Mouse (Mus musculus): ENCODE results near the gene 4930469K13Rik.

The 4930469K13Rik gene

DNA sequence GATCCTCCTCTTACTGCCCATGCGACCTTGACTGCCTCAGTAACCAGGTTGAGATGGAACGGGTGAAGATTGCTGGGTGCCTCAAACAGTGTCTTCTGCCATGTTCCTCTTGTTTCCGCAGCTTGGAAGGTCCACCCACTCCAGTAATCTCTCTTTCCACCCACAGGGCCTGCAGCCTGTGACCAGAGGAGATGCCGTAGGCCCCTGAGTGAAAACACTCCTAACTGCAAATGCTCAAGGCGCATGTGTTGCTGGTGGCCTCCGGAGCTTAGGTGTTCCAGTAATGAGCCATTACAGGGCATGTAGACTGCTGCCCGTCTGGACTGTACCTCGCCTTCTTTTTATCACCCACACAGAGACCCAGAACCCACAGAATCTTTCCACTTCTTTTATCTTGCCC lies 160.7 kb downstream of the 4930469K13Rik start:
- DNase-seq: no peak

DNA sequence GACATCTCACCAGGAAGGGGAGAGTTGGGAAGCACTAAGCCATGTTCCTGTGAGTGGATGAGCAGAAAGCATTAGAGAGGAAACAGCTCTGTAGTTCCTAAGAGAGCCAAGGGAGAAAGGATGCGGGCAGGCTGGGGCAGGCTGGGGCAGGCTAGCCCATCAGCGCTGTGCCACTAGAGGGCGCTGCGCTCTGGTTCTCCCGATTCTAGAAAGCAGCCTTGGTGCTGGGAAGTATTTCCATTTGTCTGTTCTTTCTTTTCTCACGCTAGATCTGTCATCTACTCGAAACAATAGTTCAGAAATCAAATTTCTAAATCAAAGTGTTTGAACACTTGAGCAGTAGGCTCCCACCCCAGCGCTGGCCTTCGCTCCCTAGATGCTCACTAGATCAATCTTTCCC lies 164.1 kb downstream of the 4930469K13Rik start:
- DNase-seq: no peak

DNA sequence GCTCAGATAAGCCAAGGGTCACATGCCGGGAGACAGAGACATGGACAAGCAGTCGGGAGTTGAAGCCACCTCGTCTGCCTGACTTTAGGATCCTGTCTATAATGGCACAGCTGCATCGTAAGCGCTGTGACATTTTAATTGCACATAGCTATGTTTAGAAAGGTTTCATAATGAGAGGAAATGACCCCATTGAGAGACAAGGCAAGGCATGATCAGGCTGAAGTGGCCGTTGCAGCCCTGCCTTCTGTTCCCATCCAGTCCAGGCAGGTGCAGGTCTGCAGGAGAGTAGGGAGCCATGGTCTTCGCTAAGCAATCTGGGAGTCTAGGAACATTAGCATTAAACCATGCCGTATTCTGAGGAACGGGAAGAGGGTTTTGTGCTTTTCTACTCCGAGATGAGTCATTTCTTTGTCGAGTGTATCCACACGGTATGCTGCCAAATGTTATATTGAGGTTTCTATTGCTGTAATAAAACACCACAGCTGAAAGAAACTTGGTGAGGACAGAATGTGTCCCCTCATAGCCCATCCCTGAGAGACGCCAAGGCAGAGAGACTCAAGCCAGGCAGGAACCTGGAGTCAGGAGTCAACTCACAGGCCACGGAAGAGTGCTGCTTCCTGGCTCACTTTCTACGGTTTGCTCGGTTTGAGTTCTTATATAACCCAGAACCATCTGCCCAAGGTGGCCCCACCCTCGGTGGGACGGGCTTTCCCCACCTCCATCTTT lies 165.8 kb downstream of the 4930469K13Rik start:
- peak; percentile 19 for DNase-seq

DNA sequence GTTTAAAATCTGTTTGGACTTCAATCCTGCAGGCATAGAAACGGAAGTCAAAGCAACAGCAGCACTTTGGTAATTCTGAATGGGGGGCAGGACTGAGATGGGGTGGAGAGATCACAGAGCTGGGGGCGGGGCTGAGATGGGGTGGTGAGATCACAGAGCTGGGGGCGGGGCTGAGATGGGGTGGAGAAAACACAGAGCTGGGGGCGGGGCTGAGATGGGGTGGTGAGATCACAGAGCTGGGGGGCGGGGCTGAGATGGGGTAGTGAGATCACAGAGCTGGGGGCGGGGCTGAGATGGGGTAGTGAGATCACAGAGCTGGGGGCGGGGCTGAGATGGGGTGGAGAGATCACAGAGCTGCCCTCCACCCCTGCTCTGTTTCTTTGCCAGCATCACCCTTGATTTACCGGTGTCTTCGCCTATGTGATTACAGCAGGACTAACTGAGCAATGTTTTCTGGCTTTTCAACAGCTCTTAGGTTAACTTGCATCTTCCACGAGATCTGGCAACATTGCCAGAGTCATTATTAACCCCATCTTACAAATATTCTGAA lies 166.4 kb downstream of the 4930469K13Rik start:
- DNase-seq: no peak

DNA sequence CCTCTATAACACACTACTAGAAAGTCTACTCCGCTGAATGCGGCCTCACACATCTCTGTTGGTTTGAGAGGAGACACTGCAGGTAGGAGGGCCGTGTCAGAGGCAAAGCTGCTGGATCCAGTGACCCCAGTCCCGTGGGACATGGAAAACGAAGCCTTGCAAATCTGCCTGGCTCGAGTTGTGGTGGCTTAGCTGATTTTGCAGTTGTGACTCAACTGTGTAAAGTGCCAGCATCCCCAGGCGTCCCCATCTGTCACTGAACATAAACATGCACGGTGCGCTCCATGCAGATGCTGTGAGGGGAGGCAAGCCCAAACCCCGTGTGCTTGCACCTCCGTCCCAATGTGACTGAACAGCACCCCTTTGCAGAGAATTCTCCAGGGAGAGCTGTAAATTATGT lies 168.9 kb downstream of the 4930469K13Rik start:
- DNase-seq: peak; percentile 43

DNA sequence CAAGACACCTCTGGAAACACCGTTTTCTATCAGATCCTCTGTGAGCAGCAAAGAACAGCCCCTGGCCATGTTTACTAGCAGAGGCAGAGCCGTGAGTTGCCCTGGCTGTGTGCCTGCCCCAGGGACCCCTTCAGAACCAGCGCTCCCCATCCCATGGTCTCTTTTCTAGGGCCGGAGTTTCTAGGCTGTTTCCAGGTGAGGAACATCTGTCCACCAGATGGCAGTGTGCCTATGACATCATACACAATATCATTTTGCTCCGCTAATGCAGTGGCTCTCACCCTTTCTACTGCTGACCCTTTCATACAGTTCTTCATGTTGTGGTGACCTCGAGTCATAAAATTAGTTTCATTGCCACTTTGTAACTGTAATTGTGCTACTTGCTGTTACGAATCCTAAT lies 169.7 kb downstream of the 4930469K13Rik start:
- no peak for DNase-seq

DNA sequence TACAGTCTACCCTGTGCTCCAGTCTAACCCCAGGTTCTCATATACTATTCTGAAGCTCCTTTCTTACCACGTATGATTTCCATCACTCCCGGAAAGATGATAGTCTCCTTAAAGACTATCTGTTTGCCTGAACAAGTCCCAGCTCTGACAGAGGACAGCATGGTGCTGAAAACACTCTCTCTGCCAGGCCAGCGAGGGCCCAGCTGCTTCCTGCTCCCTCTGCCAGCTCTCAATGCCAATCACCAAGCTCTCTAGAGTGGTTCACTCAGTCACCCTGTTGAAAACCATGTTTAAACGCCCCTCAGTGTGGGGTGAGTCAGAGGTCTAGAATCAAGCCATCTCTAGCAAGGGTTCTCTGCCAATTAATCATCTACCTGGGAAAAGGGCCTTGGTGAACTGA lies 170.5 kb downstream of the 4930469K13Rik start:
- no peak for DNase-seq

DNA sequence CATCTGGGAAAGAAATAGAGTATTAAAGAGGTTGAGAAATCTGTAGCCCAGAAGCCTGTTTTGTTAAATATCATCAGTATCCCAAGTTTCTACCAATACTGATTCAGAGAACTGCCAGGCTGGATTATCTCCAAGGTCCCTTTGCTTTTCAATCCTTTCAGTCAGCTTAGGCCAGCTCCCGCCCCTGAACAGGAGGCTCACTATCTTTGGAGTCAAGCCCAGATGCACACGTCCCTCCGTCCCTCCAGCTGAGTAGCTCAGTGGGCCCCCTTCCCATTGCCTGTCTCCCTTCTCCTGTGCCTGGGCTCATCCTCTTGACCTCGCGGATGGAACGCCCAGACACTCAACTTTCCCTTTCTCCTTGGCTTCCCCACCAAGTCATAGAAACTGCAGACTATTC lies 171.0 kb downstream of the 4930469K13Rik start:
- DNase-seq: no peak

DNA sequence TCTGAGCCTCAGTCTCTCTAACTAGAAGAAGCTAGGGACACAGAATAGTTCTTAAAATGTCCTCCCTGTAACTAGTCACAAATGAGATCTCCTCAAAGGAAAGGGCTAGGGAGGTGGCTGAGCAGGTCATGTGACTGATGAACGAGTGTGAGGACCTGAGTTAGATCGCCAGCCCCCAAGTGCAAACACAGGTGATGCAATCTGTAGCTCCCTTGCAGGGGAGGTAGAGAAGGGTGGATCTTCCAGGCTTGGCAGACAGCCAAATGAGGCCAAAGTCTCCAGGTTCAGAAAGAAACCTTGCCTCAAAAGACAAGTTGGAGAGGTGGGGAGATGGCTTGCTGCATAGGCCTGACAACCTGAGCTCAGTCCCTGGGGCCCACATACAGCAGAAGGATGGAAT lies 171.8 kb downstream of the 4930469K13Rik start:
- DNase-seq: no peak

DNA sequence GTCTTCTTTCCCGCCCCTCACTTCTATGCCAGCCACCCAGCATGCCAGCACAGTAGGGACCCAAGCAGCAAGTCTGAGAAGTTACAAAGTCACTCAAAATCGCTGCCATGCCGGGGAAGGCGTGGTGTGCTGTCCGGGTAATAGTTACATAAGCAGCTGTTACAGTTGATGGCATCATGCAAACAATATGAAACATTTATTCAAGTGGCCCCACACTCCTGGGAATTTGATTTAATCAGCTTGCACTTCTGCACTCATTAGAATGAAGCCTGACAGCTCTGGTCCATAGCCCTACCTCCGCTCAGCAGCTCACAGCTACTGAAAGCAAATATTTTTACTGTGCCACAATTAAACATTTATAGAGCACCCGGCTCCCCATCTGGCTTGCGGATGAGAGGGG lies 172.6 kb downstream of the 4930469K13Rik start:
- no peak for DNase-seq

Measured in right cerebral cortex, adult 18-20 months (tissue).